Mouse (Mus musculus) MEL (cell line): Measurements from ENCODE around the gene Reps1.

Experiments used
- CHD2 ChIP-seq: IDR thresholded peaks from 2 replicates; pipeline ENCODE4 v1.6.1; 2011; ENCODE audit warnings: low read length, improper control_type of control experiment
- CTCF ChIP-seq, 3 experiments: IDR thresholded peaks in 2 of 3; conservative IDR thresholded peaks in 1 of 3; 2 replicates each; pipeline ENCODE4 v1.5.1; 2011 to 2012; ENCODE audit warnings: low read length in 3 of 3, low read depth in 2 of 3, mild to moderate bottlenecking in 2 of 3, improper control_type of control experiment in 1 of 3, inconsistent platforms in 1 of 3, mixed read lengths in 1 of 3, moderate library complexity in 1 of 3; ENCODE audit not compliant: control insufficient read depth in 1 of 3, insufficient read depth in 1 of 3, poor library complexity in 1 of 3, severe bottlenecking in 1 of 3
- E2F4 ChIP-seq: IDR thresholded peaks from 2 replicates; pipeline ENCODE4 v1.6.1; 2011; ENCODE audit warnings: low read depth, low read length, improper control_type of control experiment, borderline replicate concordance
- GABPA ChIP-seq: IDR thresholded peaks from 2 replicates; pipeline ENCODE4 v1.6.1; 2012; ENCODE audit warnings: low read depth, mild to moderate bottlenecking, inconsistent platforms, low read length, improper control_type of control experiment, moderate library complexity
- POLR2A ChIP-seq, 2 experiments: IDR thresholded peaks; 2 replicates each; pipeline ENCODE4 v1.6.1; 2011 to 2012; ENCODE audit warnings: low read length in 2 of 2, mild to moderate bottlenecking in 2 of 2, control low read depth in 1 of 2, improper control_type of control experiment in 1 of 2, low read depth in 1 of 2, moderate library complexity in 1 of 2; ENCODE audit not compliant: control insufficient read depth in 1 of 2, insufficient read depth in 1 of 2, poor library complexity in 1 of 2
- ZKSCAN1 ChIP-seq: IDR thresholded peaks from 2 replicates; pipeline ENCODE4 v1.6.1; 2012; ENCODE audit warnings: low read depth, mild to moderate bottlenecking, inconsistent platforms, low read length, improper control_type of control experiment, moderate library complexity

- no peak for TF ChIP-seq GABPA
- TF ChIP-seq POLR2A (IDR thresholded peaks at IDR 0.05; ENCODE audit: control insufficient read depth in 1 of 2, insufficient read depth in 1 of 2, low read depth in 1 of 2, low read length in 2 of 2, poor library complexity in 1 of 2) = no peak
- TF ChIP-seq CTCF (IDR thresholded peaks at IDR 0.05 in 2 of 3, conservative IDR thresholded peaks at IDR 0.05 in 1 of 3; ENCODE audit: control insufficient read depth in 1 of 3, insufficient read depth in 1 of 3, low read depth in 2 of 3, low read length in 3 of 3, poor library complexity in 1 of 3, severe bottlenecking in 1 of 3) = no peak
- no peak for TF ChIP-seq CHD2
- TF ChIP-seq E2F4 = no peak
- TF ChIP-seq ZKSCAN1 = no peak
These were observed 12.2 kb downstream of the Reps1 start for GRCm38 (mm10) chr10:18067761-18068446.
